Mouse (Mus musculus) kidney, embryonic 14.5 days (tissue): ENCODE measurements at regions not wholly inside any gene's neighbourhood (a gene's known extent, or its start where the extent isn't known, plus 50 kb on each side); places are given as distances from the start of the nearest gene placed in this dataset.

Source experiments
- ATAC-seq: fragments of 200-750 bp; cut with Nextera tagmentation; 2 replicates; pipeline ENCODE4 v1.8.0; 2017; ENCODE audit warnings: moderate number of reproducible peaks, mild to moderate bottlenecking, moderate TSS enrichment, moderate library complexity; ENCODE audit not compliant: low FRiP score, low TSS enrichment
- H3K27ac ChIP-seq: fragments of 300-500 bp; sonication (generic); 2 replicates; pipeline ENCODE4 v1.5.1; 2014; ENCODE audit warnings: low read depth, mild to moderate bottlenecking, low read length, moderate library complexity, mixed read lengths
- H3K27me3 ChIP-seq: fragments of 300-500 bp; sonication (generic); 2 replicates; pipeline ENCODE4 v1.6.1; 2014; ENCODE audit warnings: mild to moderate bottlenecking, low read length; ENCODE audit not compliant: control insufficient read depth, insufficient read depth
- H3K36me3 ChIP-seq: fragments of 300-500 bp; sonication (generic); 2 replicates; pipeline ENCODE4 v1.6.1; 2014; ENCODE audit warnings: low read length, mixed read lengths; ENCODE audit not compliant: control insufficient read depth, insufficient read depth
- H3K4me1 ChIP-seq: fragments of 300-500 bp; sonication (generic); 2 replicates; pipeline ENCODE4 v1.6.1; 2014; ENCODE audit warnings: low read length, mixed read lengths; ENCODE audit not compliant: control insufficient read depth, insufficient read depth
- H3K4me2 ChIP-seq: fragments of 300-500 bp; sonication (generic); replicated peaks from 2 replicates; pipeline ENCODE4 v1.6.1; 2014; ENCODE audit warnings: low read depth, mild to moderate bottlenecking, low read length
- H3K4me3 ChIP-seq: fragments of 300-500 bp; sonication (generic); 2 replicates; pipeline ENCODE4 v1.5.1; 2014; ENCODE audit warnings: mild to moderate bottlenecking, low read length
- H3K9ac ChIP-seq: fragments of 300-500 bp; sonication (generic); 2 replicates; pipeline ENCODE4 v1.6.1; 2014; ENCODE audit warnings: low read depth, mild to moderate bottlenecking, low read length, moderate library complexity
- H3K9me3 ChIP-seq: fragments of 300-500 bp; sonication (generic); 2 replicates; pipeline ENCODE4 v1.6.1; 2016; ENCODE audit warnings: low read length; ENCODE audit not compliant: control insufficient read depth
- WGBS: fragments of 180-500 bp; shearing (Covaris S2); extraction: QIAGEN DNeasy Blood & Tissue Kit; methylation state at CpG from one replicate; pipeline ENCODE4 v1.1.7; 2014; 5-methylcytosine and 5-hydroxymethylcytosine counted together

GRCm38 (mm10) chr3:9173643-9174516 lies 436.0 kb downstream of the Zfp704 start:
- Histone ChIP-seq H3K27me3 (no peaks in the 10 kb centered on the region), H3K27ac (peak overlapping the region; percentile 69; the same call in 1 of the 2 replicates), H3K4me3 (no peak overlapping the region), H3K4me2 (no peak overlapping the region), H3K9ac (no peak overlapping the region), H3K4me1 (peaks cover 5% of the 10 kb centered on the region; the same call in 1 of the 2 replicates), H3K36me3 (no peaks in the 10 kb centered on the region), H3K9me3 (no peaks in the 10 kb centered on the region)
- ATAC-seq = peak; percentile 79
- WGBS = 38% methylated on average over 16 of the region's 16 CpGs

- 50% methylated on average over 1 of the region's 1 CpGs for WGBS
- no peak overlapping the region for H3K4me3 ChIP-seq
- H3K9me3 ChIP-seq = no peaks in the 10 kb centered on the region
- no peak overlapping the region for H3K9ac ChIP-seq
- H3K4me1 ChIP-seq = peaks cover 5% of the 10 kb centered on the region; the same call in 1 of the 2 replicates
- H3K27ac ChIP-seq = no peak overlapping the region
- no peak overlapping the region for H3K4me2 ChIP-seq
- ATAC-seq = no peak
- H3K27me3 ChIP-seq = no peaks in the 10 kb centered on the region
- H3K36me3 ChIP-seq = no peaks in the 10 kb centered on the region
Measured at GRCm38 (mm10) chr3:9171970-9172369, 437.9 kb downstream of the Zfp704 start.

GRCm38 (mm10) chr3:9168955-9169354 lies 440.9 kb downstream of the Zfp704 start:
- H3K4me1 ChIP-seq = peaks cover 5% of the 10 kb centered on the region; the same call in 1 of the 2 replicates
- no peak for ATAC-seq
- H3K27ac ChIP-seq = no peak overlapping the region
- H3K36me3 ChIP-seq = no peaks in the 10 kb centered on the region
- H3K4me2 ChIP-seq = no peak overlapping the region
- H3K27me3 ChIP-seq = no peaks in the 10 kb centered on the region
- WGBS = 69% methylated on average over 12 of the region's 12 CpGs
- no peak overlapping the region for H3K9ac ChIP-seq
- no peak overlapping the region for H3K4me3 ChIP-seq
- no peaks in the 10 kb centered on the region for H3K9me3 ChIP-seq

GRCm38 (mm10) chr3:9159073-9159472 lies 450.8 kb downstream of the Zfp704 start:
- Histone ChIP-seq H3K9me3 (no peaks in the 10 kb centered on the region), H3K9ac (no peak overlapping the region), H3K36me3 (no peaks in the 10 kb centered on the region), H3K27ac (no peak overlapping the region), H3K27me3 (no peaks in the 10 kb centered on the region), H3K4me3 (no peak overlapping the region), H3K4me1 (no peaks in the 10 kb centered on the region), H3K4me2 (0 out of 2 replicates have a peak overlapping the region, but pooled peaks have one; percentile 8)
- ATAC-seq = no peak
- 28% methylated on average over 15 of the region's 15 CpGs for WGBS

GRCm38 (mm10) chr3:9154172-9154571 lies 455.7 kb downstream of the Zfp704 start:
- no peak overlapping the region for H3K27ac ChIP-seq
- H3K9ac ChIP-seq = no peak overlapping the region
- WGBS = 78% methylated on average over 7 of the region's 7 CpGs
- H3K9me3 ChIP-seq = no peaks in the 10 kb centered on the region
- no peak overlapping the region for H3K4me2 ChIP-seq
- no peaks in the 10 kb centered on the region for H3K27me3 ChIP-seq
- no peaks in the 10 kb centered on the region for H3K36me3 ChIP-seq
- no peak for ATAC-seq
- H3K4me3 ChIP-seq = no peak overlapping the region
- no peaks in the 10 kb centered on the region for H3K4me1 ChIP-seq

- Histone ChIP-seq H3K27me3 (no peaks in the 10 kb centered on the region), H3K27ac (no peak overlapping the region), H3K9ac (no peak overlapping the region), H3K4me1 (no peaks in the 10 kb centered on the region), H3K4me3 (no peak overlapping the region), H3K4me2 (no peak overlapping the region), H3K36me3 (no peaks in the 10 kb centered on the region), H3K9me3 (no peaks in the 10 kb centered on the region)
- WGBS = 37% methylated on average over 5 of the region's 5 CpGs
- 0 out of 2 replicates have a peak, but pooled peaks have one; percentile 46 for ATAC-seq
Measured at GRCm38 (mm10) chr3:9153690-9154089, 456.2 kb downstream of the Zfp704 start.

- no peak for ATAC-seq
- H3K4me3 ChIP-seq = no peak overlapping the region
Measured at GRCm38 (mm10) chr3:9152256-9152655, 457.6 kb downstream of the Zfp704 start.

GRCm38 (mm10) chr3:9151590-9151989 lies 458.3 kb downstream of the Zfp704 start:
- H3K36me3 ChIP-seq = no peaks in the 10 kb centered on the region
- 50% methylated on average over 2 of the region's 2 CpGs for WGBS

More at GRCm38 (mm10) chr3:9152256-9152655, 457.6 kb downstream of the Zfp704 start:
- H3K9ac ChIP-seq = no peak overlapping the region
- 50% methylated on average over 1 of the region's 1 CpGs for WGBS
- H3K9me3 ChIP-seq = no peaks in the 10 kb centered on the region
- H3K4me1 ChIP-seq = no peaks in the 10 kb centered on the region
- H3K4me2 ChIP-seq = no peak overlapping the region
- no peak overlapping the region for H3K27ac ChIP-seq
- no peaks in the 10 kb centered on the region for H3K27me3 ChIP-seq
- no peaks in the 10 kb centered on the region for H3K36me3 ChIP-seq

GRCm38 (mm10) chr3:9148605-9149004 lies 461.3 kb downstream of the Zfp704 start:
- H3K36me3 ChIP-seq = no peaks in the 10 kb centered on the region
- whole genome bisulfite sequencing = 72% methylated on average over 5 of the region's 5 CpGs
- ATAC-seq = no peak
- H3K9ac ChIP-seq = no peak overlapping the region
- no peak overlapping the region for H3K4me2 ChIP-seq
- no peaks in the 10 kb centered on the region for H3K4me1 ChIP-seq
- H3K27ac ChIP-seq = no peak overlapping the region
- H3K27me3 ChIP-seq = no peaks in the 10 kb centered on the region
- no peak overlapping the region for H3K4me3 ChIP-seq
- H3K9me3 ChIP-seq = no peaks in the 10 kb centered on the region

More at GRCm38 (mm10) chr3:9151590-9151989, 458.3 kb downstream of the Zfp704 start:
- H3K27me3 ChIP-seq = no peaks in the 10 kb centered on the region
- no peak overlapping the region for H3K4me3 ChIP-seq
- H3K9ac ChIP-seq = no peak overlapping the region
- no peaks in the 10 kb centered on the region for H3K4me1 ChIP-seq
- no peak overlapping the region for H3K4me2 ChIP-seq
- H3K9me3 ChIP-seq = no peaks in the 10 kb centered on the region
- H3K27ac ChIP-seq = no peak overlapping the region
- ATAC-seq = no peak
